Mouse (Mus musculus) liver, embryonic 15.5 days (tissue): Measurements from ENCODE around the gene Xpc. TPM values are rescaled to one million over a fixed set of nuclear protein-coding genes. Genes with fewer than 3 reads are reported as not detected.
"Not testable (repeated sequence)": the region's sequence is repeated elsewhere in the genome, so short reads cannot be mapped to it uniquely, and the experiment has no call there.

Experiments
- ATAC-seq: fragments of 200-750 bp; cut with Nextera tagmentation; 2 replicates; pipeline ENCODE4 v1.8.0; 2017; ENCODE audit warnings: moderate number of reproducible peaks, mild to moderate bottlenecking, moderate library complexity; ENCODE audit not compliant: insufficient read depth
- H3K27ac ChIP-seq: fragments of 300-500 bp; sonication (generic); replicated peaks from 2 replicates; pipeline ENCODE4 v1.5.1; 2015; ENCODE audit warnings: mild to moderate bottlenecking, inconsistent platforms
- H3K27me3 ChIP-seq: fragments of 300-500 bp; sonication (generic); 2 replicates; pipeline ENCODE4 v1.6.1; 2015; ENCODE audit warnings: mild to moderate bottlenecking, inconsistent platforms
- H3K36me3 ChIP-seq: fragments of 300-500 bp; sonication (generic); replicated peaks from 2 replicates; pipeline ENCODE4 v1.6.1; 2015; ENCODE audit warnings: moderate library complexity, mild to moderate bottlenecking, inconsistent platforms
- H3K4me1 ChIP-seq: fragments of 300-500 bp; sonication (generic); replicated peaks from 2 replicates; pipeline ENCODE4 v1.6.1; 2015; ENCODE audit warnings: inconsistent platforms
- H3K4me2 ChIP-seq: fragments of 300-500 bp; sonication (generic); 2 replicates; pipeline ENCODE4 v1.6.1; 2015; ENCODE audit warnings: moderate library complexity, mild to moderate bottlenecking, inconsistent platforms
- H3K4me3 ChIP-seq: fragments of 300-500 bp; sonication (generic); replicated peaks from 2 replicates; pipeline ENCODE4 v1.5.1; 2015; ENCODE audit warnings: mild to moderate bottlenecking, inconsistent platforms
- H3K9ac ChIP-seq: fragments of 300-500 bp; sonication (generic); 2 replicates; pipeline ENCODE4 v1.6.1; 2015; ENCODE audit warnings: moderate library complexity, mild to moderate bottlenecking, inconsistent platforms
- H3K9me3 ChIP-seq: fragments of 300-500 bp; sonication (generic); replicated peaks from 2 replicates; pipeline ENCODE4 v1.6.1; 2016; ENCODE audit warnings: inconsistent platforms
- WGBS: fragments of 180-500 bp; shearing (Covaris S2); methylation state at CpG from one replicate; pipeline ENCODE4 v1.1.7; 2015; ENCODE audit warnings: mixed read lengths; ENCODE audit not compliant: insufficient replicate concordance; 5-methylcytosine and 5-hydroxymethylcytosine counted together
- polyA plus RNA-seq: library from polyadenylated mRNA; unstranded; fragments of >200 nt; fragmentation: Nextera tagmentation; extraction: Ambion mirVana; gene quantifications from 2 replicates; pipeline ENCODE4 v1.2.1, GENCODE M21; 2015

Xpc gene
- polyA plus RNA-seq, 1 experiment from 2014 or later: 5.1 TPM

DNA sequence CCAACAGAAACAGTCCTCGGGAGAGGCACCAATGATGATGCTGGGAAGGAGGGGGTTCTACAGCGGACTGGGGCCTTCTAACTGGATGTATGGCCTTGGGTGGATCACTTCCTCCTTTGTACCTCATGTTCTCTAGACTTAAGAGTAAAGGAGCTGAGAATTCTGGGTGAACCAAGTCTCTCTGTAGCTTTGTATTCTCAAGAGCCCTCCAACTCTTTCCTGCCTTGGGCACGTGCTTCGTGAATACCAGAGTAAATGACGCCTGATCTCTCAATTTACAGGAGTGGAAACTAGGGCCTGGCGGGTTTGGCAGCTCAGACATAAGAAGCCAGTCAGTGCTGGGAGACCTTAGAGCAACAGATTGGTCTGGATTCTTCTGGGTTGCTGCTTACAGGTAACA is 43.4 kb downstream of the Xpc start:
- peak overlapping the region; percentile 72 for H3K4me3 ChIP-seq
- H3K9me3 ChIP-seq: no peaks in the 10 kb centered on the region
- 6% methylated on average over 6 of the region's 6 CpGs for WGBS
- no peak for ATAC-seq
- H3K9ac ChIP-seq: peak overlapping the region; percentile 72
- H3K4me2 ChIP-seq: peak overlapping the region; percentile 87
- peaks cover 41% of the 10 kb centered on the region for H3K4me1 ChIP-seq
- H3K36me3 ChIP-seq: peaks cover 37% of the 10 kb centered on the region
- no peaks in the 10 kb centered on the region for H3K27me3 ChIP-seq
- H3K27ac ChIP-seq: peak overlapping the region; percentile 54

DNA sequence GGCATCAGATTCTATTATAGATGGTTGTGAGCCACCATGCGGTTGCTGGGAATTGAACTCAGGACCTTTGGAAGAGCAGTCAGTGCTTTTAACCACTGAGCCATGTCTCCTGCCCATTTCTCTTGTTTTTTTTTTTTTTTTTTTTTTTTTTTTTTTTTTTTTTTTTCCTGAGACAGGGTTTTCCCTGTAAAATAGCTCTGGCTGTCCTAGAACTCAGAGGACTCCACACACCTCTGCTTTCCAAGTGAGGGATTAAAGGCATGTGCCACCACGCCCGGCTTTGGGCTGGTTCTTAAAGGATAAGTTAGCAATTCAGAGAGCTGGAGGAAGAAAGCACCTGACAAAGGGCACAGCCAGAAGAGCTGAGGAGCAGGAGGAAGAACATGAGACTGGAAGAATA is 44.3 kb downstream of the Xpc start:
- not testable (repeated sequence) for ATAC-seq, H3K27me3 ChIP-seq, H3K9me3 ChIP-seq, H3K9ac ChIP-seq, H3K27ac ChIP-seq
- 79% methylated on average over 3 of the region's 3 CpGs for WGBS
- Histone ChIP-seq H3K36me3 (peaks cover 38% of the 10 kb centered on the region), H3K4me2 (peak overlapping the region; percentile 87), H3K4me3 (peak overlapping the region; percentile 72; the same call in 1 of the 2 replicates), H3K4me1 (peaks cover 41% of the 10 kb centered on the region)

DNA sequence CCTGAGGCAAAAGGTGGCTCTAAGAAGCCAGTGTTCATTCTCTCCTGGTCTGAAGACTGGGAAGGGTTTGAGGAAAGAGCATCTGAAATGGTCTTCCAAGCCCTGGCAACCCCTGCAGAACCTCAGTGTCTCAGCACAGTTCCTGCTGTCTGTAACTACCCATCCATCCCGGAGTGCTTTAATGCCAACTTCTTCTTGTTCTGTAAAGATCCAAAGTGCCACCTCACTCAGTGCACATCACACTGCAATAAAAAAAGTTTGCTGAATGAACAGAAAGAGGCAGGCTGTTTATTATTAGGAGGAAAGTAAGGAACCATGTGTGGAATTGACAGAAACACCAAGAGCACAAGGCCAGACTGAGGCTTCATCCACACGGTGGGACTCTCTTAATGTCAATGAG is 45.0 kb downstream of the Xpc start:
- H3K27ac ChIP-seq: no peak overlapping the region
- peaks cover 47% of the 10 kb centered on the region for H3K4me1 ChIP-seq
- 75% methylated on average over 2 of the region's 2 CpGs for WGBS
- no peak overlapping the region for H3K4me3 ChIP-seq
- no peak overlapping the region for H3K4me2 ChIP-seq
- H3K9me3 ChIP-seq: no peaks in the 10 kb centered on the region
- H3K36me3 ChIP-seq: peaks cover 40% of the 10 kb centered on the region
- H3K27me3 ChIP-seq: no peaks in the 10 kb centered on the region
- ATAC-seq: no peak
- no peak overlapping the region for H3K9ac ChIP-seq

DNA sequence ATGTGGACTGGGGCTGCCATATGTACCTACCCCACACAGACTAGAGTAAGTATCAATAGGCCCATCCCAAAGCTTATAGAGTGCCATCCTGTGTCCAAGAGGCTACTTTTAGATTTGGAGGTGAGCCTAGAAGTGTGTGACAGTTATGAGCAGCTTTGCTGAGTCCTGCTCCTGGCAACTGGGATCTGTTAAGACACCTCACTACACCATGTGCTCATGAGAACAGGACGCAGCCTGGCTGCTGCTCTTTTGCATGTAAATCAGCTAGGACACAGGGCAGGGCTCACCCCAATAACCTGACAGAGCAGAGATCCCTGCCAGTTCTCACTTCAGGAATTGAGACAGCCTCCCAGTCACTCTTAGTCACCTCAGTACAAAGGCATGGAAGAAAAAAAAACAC is 48.6 kb downstream of the Xpc start:
- Histone ChIP-seq H3K9ac (no peak overlapping the region), H3K27ac (no peak overlapping the region), H3K4me2 (no peak overlapping the region), H3K9me3 (no peaks in the 10 kb centered on the region), H3K4me3 (no peak overlapping the region), H3K27me3 (no peaks in the 10 kb centered on the region), H3K4me1 (peaks cover 24% of the 10 kb centered on the region), H3K36me3 (peaks cover 68% of the 10 kb centered on the region)
- ATAC-seq: no peak
- 71% methylated on average over 1 of the region's 1 CpGs for WGBS

DNA sequence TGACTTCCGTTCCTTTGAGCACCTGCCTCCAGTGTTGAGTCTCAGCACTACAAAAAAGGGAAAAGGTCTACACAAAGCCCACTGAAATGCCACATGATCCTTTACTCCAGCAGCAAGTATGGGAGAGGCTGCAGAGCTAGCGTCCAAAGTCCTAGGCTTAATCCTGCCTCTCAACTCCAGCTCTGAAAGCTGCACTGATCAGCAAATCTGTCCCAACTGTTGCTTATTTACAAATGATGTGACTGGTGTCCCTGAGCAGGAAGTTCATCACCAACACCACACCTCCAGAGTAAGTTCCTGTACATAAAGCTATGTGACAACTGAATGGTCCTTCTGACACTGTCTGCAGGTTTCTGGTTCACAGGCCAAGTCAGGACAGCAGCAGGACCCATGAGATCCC is 49.9 kb downstream of the Xpc start:
- Histone ChIP-seq H3K27ac (no peak overlapping the region), H3K27me3 (no peaks in the 10 kb centered on the region), H3K9me3 (no peaks in the 10 kb centered on the region), H3K4me2 (no peak overlapping the region), H3K36me3 (peaks cover 66% of the 10 kb centered on the region), H3K9ac (no peak overlapping the region), H3K4me1 (peaks cover 13% of the 10 kb centered on the region; the same call in 1 of the 2 replicates), H3K4me3 (no peak overlapping the region)
- WGBS: 64% methylated on average over 2 of the region's 2 CpGs
- no peak for ATAC-seq

DNA sequence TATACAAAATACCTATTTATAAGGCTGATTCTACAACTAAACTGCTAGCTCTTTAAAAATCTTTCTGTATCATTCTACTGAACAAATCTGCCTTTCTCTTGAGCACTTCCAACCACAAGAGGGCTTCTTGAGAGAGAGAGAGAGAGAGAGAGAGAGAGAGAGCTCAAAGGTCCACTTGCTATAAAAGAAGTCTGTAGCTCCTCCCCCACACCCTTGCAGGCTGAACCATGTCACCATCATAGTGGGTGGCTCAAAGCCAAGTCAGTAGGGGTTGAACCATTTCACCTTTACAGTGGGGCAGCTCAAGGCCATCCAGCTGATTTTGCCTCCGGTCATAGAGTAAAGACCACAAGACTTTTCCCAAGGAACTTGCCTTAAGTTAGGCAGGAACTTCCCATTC is 56.2 kb downstream of the Xpc start:
- H3K27ac ChIP-seq: no peak overlapping the region
- WGBS: 53% methylated on average over 1 of the region's 1 CpGs
- no peaks in the 10 kb centered on the region for H3K9me3 ChIP-seq
- ATAC-seq: no peak
- H3K27me3 ChIP-seq: no peaks in the 10 kb centered on the region
- no peaks in the 10 kb centered on the region for H3K4me1 ChIP-seq
- peaks cover 18% of the 10 kb centered on the region for H3K36me3 ChIP-seq
- H3K4me2 ChIP-seq: no peak overlapping the region
- no peak overlapping the region for H3K4me3 ChIP-seq
- H3K9ac ChIP-seq: no peak overlapping the region

DNA sequence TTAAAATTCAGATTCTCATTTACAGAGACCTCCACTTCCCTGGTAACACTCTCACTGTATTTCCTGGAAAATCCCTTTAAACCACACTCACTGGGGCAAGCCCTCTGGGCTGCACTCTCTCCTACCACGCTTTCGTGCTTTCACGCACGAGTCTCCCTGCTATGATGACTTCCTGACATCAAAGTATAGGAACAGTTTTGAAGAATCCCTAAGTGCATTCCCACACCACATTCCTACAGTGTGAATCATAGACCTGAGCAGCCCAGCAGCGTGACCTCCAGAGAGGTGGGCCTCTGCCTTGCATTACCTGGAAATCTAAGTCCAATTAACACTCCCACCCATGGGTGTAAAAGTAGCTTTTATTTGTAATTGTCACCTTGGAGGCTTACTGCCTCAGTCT is 61.1 kb downstream of the Xpc start:
- no peaks in the 10 kb centered on the region for H3K36me3 ChIP-seq
- no peak overlapping the region for H3K4me2 ChIP-seq
- 41% methylated on average over 5 of the region's 5 CpGs for WGBS
- no peak for ATAC-seq
- no peaks in the 10 kb centered on the region for H3K9me3 ChIP-seq
- H3K4me1 ChIP-seq: peaks cover 6% of the 10 kb centered on the region; the same call in 1 of the 2 replicates
- H3K27ac ChIP-seq: no peak overlapping the region
- H3K27me3 ChIP-seq: peaks cover 4% of the 10 kb centered on the region; the same call in 1 of the 2 replicates
- H3K9ac ChIP-seq: no peak overlapping the region
- H3K4me3 ChIP-seq: no peak overlapping the region

DNA sequence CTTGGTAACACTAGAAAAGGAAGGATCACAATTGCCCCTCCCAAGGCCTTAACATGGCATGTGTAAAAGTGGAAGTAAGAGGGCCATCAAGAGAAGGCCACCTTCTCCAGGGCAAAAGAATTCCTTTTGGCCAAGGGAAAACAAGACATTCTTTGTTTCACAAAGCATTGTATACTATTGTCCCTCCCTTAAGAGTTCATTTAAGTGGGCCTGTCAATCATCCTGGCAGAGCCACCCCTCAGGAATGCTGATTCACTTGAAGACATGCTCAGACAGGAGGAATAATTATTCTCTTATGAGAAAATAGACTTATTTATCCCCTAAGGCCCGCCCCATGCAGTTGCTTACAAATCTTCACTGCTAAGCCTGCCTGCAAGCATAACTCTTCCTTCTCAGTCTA is 63.6 kb downstream of the Xpc start:
- WGBS: 28% methylated on average over 1 of the region's 1 CpGs

DNA sequence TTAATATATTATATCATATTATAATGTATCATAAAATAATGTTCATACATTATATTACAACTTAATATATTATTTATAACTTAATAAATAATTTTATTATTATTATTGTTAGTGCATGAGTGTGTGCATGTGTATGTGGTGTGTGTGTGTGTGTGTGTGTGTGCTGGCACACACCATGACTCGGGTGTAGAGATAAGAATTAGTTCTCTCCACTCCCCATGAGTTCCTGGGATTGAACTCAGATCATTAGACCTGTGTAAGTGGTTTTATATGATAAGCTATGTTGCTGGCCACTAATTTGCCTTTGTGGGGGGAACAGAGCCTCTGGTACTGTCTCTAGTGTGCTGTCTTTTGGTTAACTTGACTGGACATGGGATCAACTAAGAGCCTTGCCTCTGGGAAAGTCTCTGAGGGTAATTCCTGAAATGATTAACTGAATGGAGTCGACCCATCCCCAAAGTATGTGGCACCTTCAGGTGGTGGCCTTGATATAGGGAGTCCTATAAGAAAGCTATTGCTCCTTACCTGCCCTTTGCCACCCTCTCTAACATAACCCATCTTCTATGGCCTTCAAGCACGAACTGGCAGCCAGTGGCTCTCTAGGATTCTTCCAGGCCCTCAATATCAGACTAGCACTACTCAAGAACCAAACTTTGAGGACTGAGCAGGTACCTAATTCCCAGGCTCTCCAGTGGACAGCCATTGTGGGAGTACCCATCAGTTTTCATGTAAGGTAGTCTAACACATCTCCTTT is 66.0 kb downstream of the Xpc start:
- H3K36me3 ChIP-seq: no peaks in the 10 kb centered on the region
- H3K9ac ChIP-seq: no peak overlapping the region
- ATAC-seq: peak; percentile 54; the same call in 1 of the 2 replicates
- peaks cover 6% of the 10 kb centered on the region; the same call in 1 of the 2 replicates for H3K4me1 ChIP-seq
- 24% methylated on average over 3 of the region's 3 CpGs for WGBS
- no peak overlapping the region for H3K4me3 ChIP-seq
- peaks cover 12% of the 10 kb centered on the region for H3K27me3 ChIP-seq
- H3K4me2 ChIP-seq: no peak overlapping the region
- H3K9me3 ChIP-seq: no peaks in the 10 kb centered on the region
- no peak overlapping the region for H3K27ac ChIP-seq

More for the DNA sequence above, 63.6 kb downstream of the Xpc start:
- Histone ChIP-seq H3K27me3 (peaks cover 4% of the 10 kb centered on the region; the same call in 1 of the 2 replicates), H3K4me2 (no peak overlapping the region), H3K36me3 (no peaks in the 10 kb centered on the region), H3K27ac (no peak overlapping the region), H3K4me3 (no peak overlapping the region), H3K9ac (no peak overlapping the region), H3K9me3 (no peaks in the 10 kb centered on the region), H3K4me1 (peaks cover 6% of the 10 kb centered on the region; the same call in 1 of the 2 replicates)
- ATAC-seq: no peak

DNA sequence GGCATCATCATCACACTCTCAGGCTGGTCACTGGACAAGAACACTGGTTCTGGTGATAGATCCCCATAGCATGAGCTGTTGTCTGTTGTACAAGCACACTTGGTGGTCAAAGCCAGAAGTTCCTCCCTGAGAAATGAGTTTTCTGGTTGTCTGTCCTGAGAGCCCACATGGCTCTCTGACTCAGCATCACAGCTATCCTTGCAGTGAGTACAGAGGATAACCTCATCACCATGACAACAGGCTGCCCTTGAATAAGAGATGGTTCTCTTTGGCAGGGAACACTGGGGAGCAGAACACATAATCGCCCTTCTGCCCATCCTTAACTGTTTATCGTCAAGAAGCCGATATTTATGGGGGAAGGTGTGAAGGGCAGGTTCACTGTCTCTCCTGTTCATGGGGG is 70.4 kb downstream of the Xpc start:
- Histone ChIP-seq H3K4me2 (no peak overlapping the region), H3K36me3 (no peaks in the 10 kb centered on the region)

DNA sequence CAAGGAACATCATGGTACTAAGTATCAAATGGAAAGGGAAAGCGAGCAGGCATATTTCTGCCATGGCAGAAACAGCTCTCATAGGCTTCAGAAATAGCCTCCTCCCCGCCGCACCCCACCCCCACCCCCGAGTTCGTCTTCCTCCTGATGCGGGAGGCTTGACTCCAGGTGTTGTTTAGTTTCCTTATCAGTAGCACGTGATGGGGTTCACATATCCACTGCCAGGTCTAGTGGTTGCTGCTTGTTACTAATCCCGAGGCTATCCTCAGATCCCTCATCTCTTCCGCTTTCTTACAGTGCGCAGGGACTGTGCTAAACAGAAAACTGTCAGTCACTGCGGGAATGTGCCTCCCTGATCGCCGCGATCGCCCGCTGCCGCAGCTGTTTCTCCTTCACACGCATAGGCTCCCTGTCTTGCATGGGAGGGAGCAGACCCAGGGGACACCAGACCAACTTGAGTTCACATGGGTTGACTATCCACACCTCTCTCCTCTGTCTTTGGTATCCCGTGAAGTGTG is 74.5 kb downstream of the Xpc start:
- peaks cover 36% of the 10 kb centered on the region for H3K27me3 ChIP-seq
- no peaks in the 10 kb centered on the region for H3K36me3 ChIP-seq
- peak; percentile 63 for ATAC-seq
- WGBS: 1% methylated on average over 19 of the region's 19 CpGs
- H3K4me1 ChIP-seq: peaks cover 10% of the 10 kb centered on the region
- peak overlapping the region; percentile 80 for H3K4me2 ChIP-seq
- H3K9ac ChIP-seq: peak overlapping the region; percentile 40
- peak overlapping the region; percentile 64; the same call in 1 of the 2 replicates for H3K27ac ChIP-seq
- peak overlapping the region; percentile 65 for H3K4me3 ChIP-seq
- no peaks in the 10 kb centered on the region for H3K9me3 ChIP-seq

More for the DNA sequence above, 70.4 kb downstream of the Xpc start:
- ATAC-seq: no peak
- Histone ChIP-seq H3K27me3 (peaks cover 12% of the 10 kb centered on the region; the same call in 1 of the 2 replicates), H3K27ac (no peak overlapping the region), H3K9me3 (no peaks in the 10 kb centered on the region), H3K4me3 (no peak overlapping the region), H3K9ac (no peak overlapping the region), H3K4me1 (peaks cover 15% of the 10 kb centered on the region)
- 55% methylated on average over 3 of the region's 3 CpGs for WGBS
